Mouse (Mus musculus) cerebellum, adult 2 months (tissue): ENCODE data around the gene Actr2. TPM values are rescaled to one million over a fixed set of nuclear protein-coding genes. Genes with fewer than 3 reads are reported as not detected.
"Not testable (repeated sequence)": the region's sequence is repeated elsewhere in the genome, so short reads cannot be mapped to it uniquely, and the experiment has no call there.

Experiments
- DNase-seq, 2 experiments: peaks; one replicate each; pipeline ENCODE4 v3.0.0; 2021
- H3K27ac ChIP-seq: fragments of 200-500 bp; 2 replicates; pipeline ENCODE4 v1.5.1; 2012; ENCODE audit warnings: low read length, control low read depth, inconsistent platforms; ENCODE audit not compliant: insufficient read depth
- H3K27me3 ChIP-seq: fragments of 200-500 bp; 2 replicates; pipeline ENCODE4 v1.6.1; 2012; ENCODE audit warnings: inconsistent platforms, mild to moderate bottlenecking, low read length, moderate library complexity; ENCODE audit not compliant: control insufficient read depth, insufficient read depth
- H3K4me1 ChIP-seq: fragments of 200-500 bp; 2 replicates; pipeline ENCODE4 v1.6.1; 2011; ENCODE audit warnings: low read length; ENCODE audit not compliant: control insufficient read depth, insufficient read depth
- H3K4me3 ChIP-seq: fragments of 200-500 bp; replicated peaks from 2 replicates; pipeline ENCODE3; 2011; ENCODE audit warnings: mild to moderate bottlenecking, low read depth, low read length, control low read depth; ENCODE audit not compliant: insufficient read depth
- CTCF ChIP-seq: fragments of 200-500 bp; IDR thresholded peaks from 2 replicates; pipeline ENCODE4 v1.5.1; 2011; ENCODE audit warnings: low read depth, mild to moderate bottlenecking, control low read depth, low read length, moderate library complexity, borderline replicate concordance; ENCODE audit not compliant: insufficient read depth
- POLR2A ChIP-seq: fragments of 200-500 bp; IDR thresholded peaks from 2 replicates; pipeline ENCODE4 v1.6.1; 2011; ENCODE audit warnings: low read length, control low read depth, borderline replicate concordance; ENCODE audit not compliant: insufficient read depth
- WGBS: fragments of 180-500 bp; shearing (Covaris S2); methylation state at CpG from one replicate; pipeline ENCODE4 v1.1.7; 2018; 5-methylcytosine and 5-hydroxymethylcytosine counted together
- polyA plus RNA-seq: library from polyadenylated mRNA; depleted of rRNA; stranded (reverse); fragments of >200 nt; gene quantifications from 2 replicates; pipeline ENCODE4 v1.2.3, GENCODE M21; 2012

The Actr2 gene
- polyA plus RNA-seq, 1 experiment, result 105 TPM

DNA sequence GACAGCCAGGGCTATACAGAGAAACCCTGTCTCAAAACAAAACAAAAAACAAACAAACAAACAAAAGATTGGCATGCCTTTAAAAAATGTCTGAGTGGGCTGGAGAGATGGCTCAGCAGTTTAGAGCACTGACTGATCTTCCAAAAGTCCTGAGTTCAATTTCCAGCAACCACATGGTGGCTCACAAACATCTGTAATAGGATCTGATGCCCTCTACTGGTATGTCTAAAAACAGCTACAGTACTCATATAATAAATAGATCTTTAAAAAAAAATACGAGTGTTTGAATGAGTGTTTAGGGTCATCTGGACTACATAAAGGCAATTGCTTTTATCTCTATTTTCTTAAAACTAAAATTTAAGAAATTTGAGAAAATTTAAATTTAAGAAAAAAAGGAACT lies 45.2 kb downstream of the Actr2 start:
- no peak for DNase-seq
- no peaks in the 10 kb centered on the region for H3K27me3 ChIP-seq
- TF ChIP-seq POLR2A, result no peak
- 0 out of 2 replicates have a peak, but pooled peaks have one; percentile 2 for TF ChIP-seq CTCF
- no peak overlapping the region for H3K27ac ChIP-seq
- H3K4me3 ChIP-seq, result no peak overlapping the region
- WGBS, result 74% methylated on average over 1 of the region's 1 CpGs
- peaks cover 11% of the 10 kb centered on the region for H3K4me1 ChIP-seq

DNA sequence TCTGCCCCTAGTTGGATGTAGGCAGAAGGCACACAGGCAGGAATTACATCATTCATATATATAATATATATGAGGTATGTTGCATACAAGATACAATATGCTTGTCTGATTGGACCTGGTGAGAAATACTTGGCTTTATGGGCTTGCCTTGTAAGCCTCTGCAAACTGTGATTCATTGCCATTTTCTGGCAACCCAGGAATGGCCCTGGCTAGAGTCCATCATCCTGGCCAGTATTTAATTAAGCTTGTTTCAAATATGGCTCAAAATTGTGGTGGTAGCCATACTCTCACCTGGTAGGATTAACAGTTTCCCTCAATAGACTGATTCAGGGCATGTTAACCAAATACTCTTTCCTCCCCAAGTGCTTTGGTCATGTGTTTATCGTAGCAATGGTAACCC lies 46.6 kb downstream of the Actr2 start:
- no peak for TF ChIP-seq POLR2A
- TF ChIP-seq CTCF, result no peak
- Histone ChIP-seq H3K4me3 (no peak overlapping the region), H3K27ac (no peak overlapping the region), H3K4me1 (peaks cover 11% of the 10 kb centered on the region), H3K27me3 (no peaks in the 10 kb centered on the region)
- 13% methylated on average over 1 of the region's 1 CpGs for WGBS
- peak; percentile 85 to 91 for DNase-seq

DNA sequence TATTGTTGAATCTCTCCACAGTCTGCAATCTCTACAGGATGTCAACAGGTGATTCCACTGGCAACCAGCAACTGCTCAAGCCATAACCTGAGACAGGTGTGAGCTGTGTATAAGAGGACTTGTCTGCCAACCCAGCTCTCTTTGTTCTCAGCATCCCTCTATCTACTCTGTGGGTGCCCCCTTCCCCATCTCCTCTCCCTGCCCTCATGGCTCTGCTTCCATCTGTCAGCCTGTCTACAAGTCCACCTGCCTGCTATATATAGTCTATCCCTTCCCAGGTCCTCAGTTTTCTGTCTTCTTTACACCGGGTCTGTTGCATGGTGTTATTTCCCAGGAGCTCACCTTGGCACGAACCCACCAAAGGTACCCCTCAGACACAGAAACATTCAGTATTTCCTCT lies 47.8 kb downstream of the Actr2 start:
- Histone ChIP-seq H3K27ac (no peak overlapping the region), H3K27me3 (no peaks in the 10 kb centered on the region), H3K4me1 (peaks cover 11% of the 10 kb centered on the region), H3K4me3 (no peak overlapping the region)
- DNase-seq, result peak in 1 of 2 experiments; percentile 52
- WGBS, result 39% methylated on average over 2 of the region's 2 CpGs
- TF ChIP-seq CTCF (no peak), POLR2A (no peak)

- 37% methylated on average over 2 of the region's 2 CpGs for WGBS
- not testable (repeated sequence) for H3K4me3 ChIP-seq, H3K27me3 ChIP-seq, DNase-seq, H3K27ac ChIP-seq
- H3K4me1 ChIP-seq, result peaks cover 11% of the 10 kb centered on the region
Observed at GRCm38 (mm10) chr11:20064086-20064485, 48.6 kb downstream of the Actr2 start.

DNA sequence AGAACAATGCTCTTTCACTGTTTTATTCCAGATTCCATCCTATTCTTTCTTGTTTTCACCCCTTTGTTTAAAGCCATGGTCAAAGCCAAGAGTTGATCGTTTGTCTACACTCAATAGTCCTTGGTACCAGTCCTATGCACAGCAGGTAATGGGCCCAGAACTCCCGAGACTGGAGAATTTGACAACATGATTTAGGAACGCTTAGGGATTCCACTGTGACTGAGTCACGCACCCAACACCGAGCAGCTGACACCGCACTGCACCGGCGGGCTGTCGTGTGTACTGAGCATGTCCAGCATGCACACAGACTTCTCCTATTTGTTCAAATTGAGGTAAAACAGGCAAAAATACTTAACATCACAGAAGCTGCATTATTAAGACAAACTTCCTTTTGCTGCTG lies 49.9 kb downstream of the Actr2 start:
- WGBS, result 28% methylated on average over 9 of the region's 9 CpGs
- H3K27ac ChIP-seq, H3K27me3 ChIP-seq, H3K4me3 ChIP-seq: not testable (repeated sequence)
- DNase-seq, result peak; percentile 29 to 55
- peaks cover 11% of the 10 kb centered on the region for H3K4me1 ChIP-seq

- Histone ChIP-seq H3K4me3 (no peak overlapping the region), H3K27me3 (no peaks in the 10 kb centered on the region), H3K4me1 (no peaks in the 10 kb centered on the region; the same call in 1 of the 2 replicates), H3K27ac (no peak overlapping the region)
- TF ChIP-seq CTCF (no peak), POLR2A (no peak)
- no peak for DNase-seq
- 89% methylated on average over 3 of the region's 3 CpGs for WGBS
Observed at GRCm38 (mm10) chr11:20059736-20060135, 53.0 kb downstream of the Actr2 start.

- Histone ChIP-seq H3K27ac (no peak overlapping the region), H3K27me3 (no peaks in the 10 kb centered on the region), H3K4me1 (no peaks in the 10 kb centered on the region), H3K4me3 (no peak overlapping the region)
- TF ChIP-seq CTCF (no peak), POLR2A (no peak)
- 93% methylated on average over 2 of the region's 2 CpGs for WGBS
- DNase-seq, result no peak
Observed at GRCm38 (mm10) chr11:20057429-20057828, 55.3 kb downstream of the Actr2 start.

GRCm38 (mm10) chr11:20056168-20056567 lies 56.5 kb downstream of the Actr2 start:
- Histone ChIP-seq H3K27ac (no peak overlapping the region), H3K4me3 (no peak overlapping the region), H3K4me1 (no peaks in the 10 kb centered on the region), H3K27me3 (no peaks in the 10 kb centered on the region)
- TF ChIP-seq POLR2A, result no peak
- no peak for TF ChIP-seq CTCF
- 92% methylated on average over 1 of the region's 1 CpGs for WGBS
- no peak for DNase-seq

- no peaks in the 10 kb centered on the region for H3K4me1 ChIP-seq
- TF ChIP-seq CTCF (no peak), POLR2A (no peak)
- WGBS, result 47% methylated on average over 5 of the region's 5 CpGs
- H3K4me3 ChIP-seq, result no peak overlapping the region
- H3K27me3 ChIP-seq, result no peaks in the 10 kb centered on the region
- no peak for DNase-seq
- no peak overlapping the region for H3K27ac ChIP-seq
Observed at GRCm38 (mm10) chr11:20054617-20055016, 58.1 kb downstream of the Actr2 start.
